Mouse (Mus musculus): ENCODE data around the gene Syce1.

- TF ChIP-seq MAX (IDR thresholded peaks at IDR 0.05; ENCODE audit: low read depth), result no peak
- no peak for TF ChIP-seq USF1 (IDR thresholded peaks at IDR 0.05; ENCODE audit: low read depth)
- no peak for TF ChIP-seq POLR2A (IDR thresholded peaks at IDR 0.05; ENCODE audit: insufficient read length, low read depth)
- TF ChIP-seq MYOG (IDR thresholded peaks at IDR 0.05; ENCODE audit: control insufficient read depth in 1 of 3, insufficient read depth in 1 of 3, insufficient read length in 2 of 3, low read depth in 2 of 3), result no peak
- TF ChIP-seq CEBPB (IDR thresholded peaks at IDR 0.05; ENCODE audit: insufficient read depth, poor library complexity, severe bottlenecking), result no peak
These were observed 21.5 kb downstream of the Syce1 start for GRCm38 (mm10) chr7:140765888-140766739.

All from myocyte (in vitro differentiated cells).